Mouse (Mus musculus): ENCODE data around the gene Prom2. TPM values are rescaled to one million over a fixed set of nuclear protein-coding genes. Genes with fewer than 3 reads are reported as not detected.

Prom2 gene
- polyA plus RNA-seq, 1 experiment from 2014 or later = 17.2 TPM

DNA sequence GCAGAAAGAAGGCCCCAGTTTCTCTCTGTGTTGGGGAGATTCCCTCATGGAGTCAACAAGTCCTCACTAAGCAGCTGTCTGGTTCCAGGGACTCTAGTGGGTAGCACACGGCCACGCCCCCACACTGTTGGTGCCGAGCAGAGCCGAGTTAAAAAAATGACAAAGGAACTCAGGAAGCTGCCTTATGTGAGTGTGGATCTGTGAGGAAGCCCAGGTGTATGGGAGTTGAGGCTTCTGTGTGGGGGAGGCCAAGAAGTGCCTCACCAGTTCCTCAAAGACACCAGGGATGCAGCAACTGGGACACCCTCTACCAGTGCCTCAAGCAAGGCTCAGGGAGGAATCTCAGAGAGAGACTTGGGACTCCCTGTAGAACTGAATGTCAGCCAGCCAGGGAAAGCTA is 62.1 kb downstream of the Prom2 start:
- DNase-seq (ENCODE audit: low spot score) (no peak), ATAC-seq (ENCODE audit: low FRiP score, low TSS enrichment) (no peak)
- Histone ChIP-seq H3K4me3 (ENCODE audit: low read depth, low read length) (no peak overlapping the region), H3K27me3 (ENCODE audit: control insufficient read depth, insufficient read depth, low read length) (peaks cover 10% of the 10 kb centered on the region), H3K4me2 (replicated peaks; ENCODE audit: low read depth) (no peak overlapping the region), H3K9ac (ENCODE audit: low read length) (no peak overlapping the region), H3K9me3 (ENCODE audit: control insufficient read depth, low read length) (no peaks in the 10 kb centered on the region), H3K4me1 (replicated peaks; ENCODE audit: control insufficient read depth, insufficient read depth) (0 out of 2 replicates have a peak, but pooled peaks cover 2% of the 10 kb centered on the region), H3K36me3 (ENCODE audit: control insufficient read depth, insufficient read depth, low read length) (no peaks in the 10 kb centered on the region), H3K27ac (replicated peaks) (no peak overlapping the region)
- 60% methylated on average over 4 of the region's 4 CpGs for WGBS
- no peak for TF ChIP-seq EP300 (optimal IDR thresholded peaks at IDR 0.05)
- TF ChIP-seq CTCF (IDR thresholded peaks at IDR 0.05; ENCODE audit: low read depth) = no peak

Other genes starting within 250 kb of the Prom2 start
- gene Dusp2, start 205.3 kb downstream of the Prom2 start, polyA plus RNA-seq (2015; fragmentation: Nextera tagmentation; extraction: Ambion mirVana) = 2.6 and 3.2 TPM in 2 replicates
- gene Astl, start 202.8 kb downstream of the Prom2 start, polyA plus RNA-seq (2015; fragmentation: Nextera tagmentation; extraction: Ambion mirVana) = not detected in 2 replicates
- gene Adra2b, start 178.3 kb downstream of the Prom2 start, polyA plus RNA-seq (2015; fragmentation: Nextera tagmentation; extraction: Ambion mirVana) = 0.36 and 0.57 TPM in 2 replicates
- gene Gpat2, start 116.3 kb downstream of the Prom2 start, polyA plus RNA-seq (2015; fragmentation: Nextera tagmentation; extraction: Ambion mirVana) = 0.34 TPM in 2 replicates
- 27.3 and 30.9 TPM in 2 replicates for gene Fahd2a, start 96.9 kb downstream of the Prom2 start, polyA plus RNA-seq (2015; fragmentation: Nextera tagmentation; extraction: Ambion mirVana)
- gene Kcnip3, start 19.4 kb downstream of the Prom2 start, polyA plus RNA-seq (2015; fragmentation: Nextera tagmentation; extraction: Ambion mirVana) = 1.2 TPM in 2 replicates
- gene Zfp661, start 45.6 kb upstream of the Prom2 start, polyA plus RNA-seq (2015; fragmentation: Nextera tagmentation; extraction: Ambion mirVana) = 1.9 TPM in 2 replicates
- gene Mrps5, start 45.8 kb upstream of the Prom2 start, polyA plus RNA-seq (2015; fragmentation: Nextera tagmentation; extraction: Ambion mirVana) = 87.0 and 90.2 TPM in 2 replicates
- gene Mal, start 115.2 kb upstream of the Prom2 start, polyA plus RNA-seq (2015; fragmentation: Nextera tagmentation; extraction: Ambion mirVana) = 192 and 213 TPM in 2 replicates
- gene Mall, start 188.5 kb upstream of the Prom2 start, polyA plus RNA-seq (2015; fragmentation: Nextera tagmentation; extraction: Ambion mirVana) = 49.8 and 57.5 TPM in 2 replicates
- 56.9 and 70.0 TPM in 2 replicates for gene Nphp1, start 247.4 kb upstream of the Prom2 start, polyA plus RNA-seq (2015; fragmentation: Nextera tagmentation; extraction: Ambion mirVana)

Data from stomach, postnatal 0 days (tissue).